Mouse (Mus musculus) myocyte (in vitro differentiated cells): ENCODE data around the gene Minos1. TPM values are rescaled to one million over a fixed set of nuclear protein-coding genes. Genes with fewer than 3 reads are reported as not detected.

Experiments used
- H3K27me3 ChIP-seq: one replicate; pipeline ENCODE4 v1.6.1; 2011; ENCODE audit not compliant: control insufficient read depth, insufficient read depth, insufficient read length
- H3K36me3 ChIP-seq: one replicate; pipeline ENCODE4 v1.6.1; 2011; ENCODE audit not compliant: control insufficient read depth, insufficient read depth
- H3K4me2 ChIP-seq: one replicate; pipeline ENCODE4 v1.6.1; 2011; ENCODE audit warnings: low read depth, control low read depth
- H3K4me3 ChIP-seq: one replicate; pipeline ENCODE4 v1.5.1; 2011; ENCODE audit warnings: mild to moderate bottlenecking, control low read depth, moderate library complexity
- H3K79me2 ChIP-seq: one replicate; pipeline ENCODE4 v1.6.1; 2011; ENCODE audit not compliant: control insufficient read depth, insufficient read depth
- H3ac ChIP-seq: one replicate; pipeline ENCODE4 v1.6.1; 2011; ENCODE audit not compliant: control insufficient read depth, insufficient read length
- CEBPB ChIP-seq: IDR thresholded peaks from 2 replicates; pipeline ENCODE4 v1.6.1; 2011; ENCODE audit warnings: mild to moderate bottlenecking, moderate library complexity; ENCODE audit not compliant: poor library complexity, insufficient read depth, severe bottlenecking
- E2F4 ChIP-seq: IDR thresholded peaks from one replicate; pipeline ENCODE4 v1.6.1; 2011; ENCODE audit warnings: mild to moderate bottlenecking, control low read depth, moderate library complexity; ENCODE audit not compliant: insufficient read depth
- MAX ChIP-seq: IDR thresholded peaks from one replicate; pipeline ENCODE4 v1.6.1; 2011; ENCODE audit warnings: low read depth, mild to moderate bottlenecking, control low read depth
- MYOD1 ChIP-seq, 3 experiments: IDR thresholded peaks; one replicate each; pipeline ENCODE4 v1.6.1; 2011; ENCODE audit warnings: control low read depth in 2 of 3, low read depth in 2 of 3, mild to moderate bottlenecking in 2 of 3, moderate library complexity in 1 of 3; ENCODE audit not compliant: insufficient read length in 2 of 3, control insufficient read depth in 1 of 3
- MYOG ChIP-seq, 3 experiments: IDR thresholded peaks; one replicate each; pipeline ENCODE4 v1.6.1; 2011; ENCODE audit warnings: control low read depth in 2 of 3, low read depth in 2 of 3, mild to moderate bottlenecking in 2 of 3; ENCODE audit not compliant: insufficient read length in 2 of 3, control insufficient read depth in 1 of 3, insufficient read depth in 1 of 3
- POLR2A ChIP-seq: IDR thresholded peaks from one replicate; pipeline ENCODE4 v1.6.1; 2011; ENCODE audit warnings: low read depth, mild to moderate bottlenecking, control low read depth, moderate library complexity; ENCODE audit not compliant: insufficient read length
- POLR2AphosphoS2 ChIP-seq: IDR thresholded peaks from one replicate; pipeline ENCODE4 v1.6.1; 2011; ENCODE audit warnings: low read depth, control low read depth; ENCODE audit not compliant: insufficient read length
- REST ChIP-seq: IDR thresholded peaks from one replicate; pipeline ENCODE4 v1.6.1; 2011; ENCODE audit warnings: mild to moderate bottlenecking, control low read depth, moderate library complexity; ENCODE audit not compliant: insufficient read depth, insufficient read length
- SRF ChIP-seq: IDR thresholded peaks from one replicate; pipeline ENCODE4 v1.6.1; 2011; ENCODE audit warnings: low read depth; ENCODE audit not compliant: control insufficient read depth, insufficient read length
- TCF12 ChIP-seq: IDR thresholded peaks from one replicate; pipeline ENCODE4 v1.6.1; 2011; ENCODE audit warnings: mild to moderate bottlenecking, control low read depth; ENCODE audit not compliant: poor library complexity, insufficient read depth, severe bottlenecking
- TCF3 ChIP-seq: IDR thresholded peaks from one replicate; pipeline ENCODE4 v1.6.1; 2011; ENCODE audit warnings: low read depth, control low read depth; ENCODE audit not compliant: insufficient read length
- USF1 ChIP-seq: IDR thresholded peaks from one replicate; pipeline ENCODE4 v1.6.1; 2011; ENCODE audit warnings: low read depth, mild to moderate bottlenecking, control low read depth, moderate library complexity
- polyA plus RNA-seq: library from polyadenylated mRNA; unstranded; fragments of >200 nt; fragmentation: generic; extraction: Trizol; gene quantifications from one replicate; pipeline ENCODE4 v1.2.1, GENCODE M21; 2012; ENCODE audit warnings: missing spikeins

The Minos1 gene
- polyA plus RNA-seq, 1 experiment = 247 TPM

DNA sequence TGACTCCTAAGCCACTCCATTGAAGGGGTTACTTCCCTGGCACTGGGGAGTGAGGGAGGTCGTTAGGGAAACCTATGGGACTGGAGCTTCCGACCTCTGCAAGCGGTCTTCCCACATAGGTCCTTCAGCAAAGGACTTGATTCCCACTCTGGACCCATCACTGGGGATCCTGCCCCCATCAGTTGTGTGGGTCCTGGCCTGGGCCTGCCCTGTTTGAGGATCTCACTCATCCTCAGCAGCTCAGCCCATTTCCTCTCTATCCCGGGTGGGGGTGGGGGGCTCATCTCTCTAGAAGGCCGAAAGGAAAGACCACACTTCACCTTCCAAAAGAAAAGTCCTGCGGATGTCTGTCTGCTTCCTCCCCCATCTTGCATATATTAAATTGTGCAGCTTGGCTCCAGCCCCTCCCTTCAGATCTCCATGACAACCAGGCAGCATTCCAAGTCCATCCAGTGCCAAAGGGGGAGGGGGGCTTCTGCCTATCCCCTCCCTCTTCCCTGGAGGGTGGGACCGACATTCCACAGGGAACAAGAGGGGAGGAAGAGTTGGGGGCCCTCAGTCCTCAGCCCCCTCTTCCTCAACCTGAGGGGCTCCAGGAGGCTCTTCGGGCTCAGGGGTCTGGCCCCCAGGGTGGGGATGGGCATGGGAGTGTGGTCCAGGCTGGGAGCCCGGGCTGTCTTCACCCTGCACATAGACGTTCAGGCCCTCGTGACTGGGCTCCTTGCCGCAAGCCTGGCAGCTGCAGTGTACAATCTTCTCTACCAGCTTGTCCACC lies 47.9 kb downstream of the Minos1 start:
- TF ChIP-seq REST (no peak), POLR2AphosphoS2 (no peak), TCF3 (no peak), MYOG (IDR thresholded peaks at IDR 0.05; ENCODE audit: control insufficient read depth in 1 of 3, insufficient read depth in 1 of 3, insufficient read length in 2 of 3, low read depth in 2 of 3) (no peak), MAX (no peak), CEBPB (no peak), USF1 (no peak), SRF (no peak), TCF12 (no peak), E2F4 (no peak), MYOD1 (IDR thresholded peaks at IDR 0.05; ENCODE audit: control insufficient read depth in 1 of 3, insufficient read length in 2 of 3, low read depth in 2 of 3) (no peak), POLR2A (no peak)
- no peaks in the 10 kb centered on the region for H3K79me2 ChIP-seq
- H3K36me3 ChIP-seq = no peaks in the 10 kb centered on the region
- no peak overlapping the region for H3K4me3 ChIP-seq
- no peaks in the 10 kb centered on the region for H3K27me3 ChIP-seq
- H3ac ChIP-seq = no peak overlapping the region
- H3K4me2 ChIP-seq = no peak overlapping the region

DNA sequence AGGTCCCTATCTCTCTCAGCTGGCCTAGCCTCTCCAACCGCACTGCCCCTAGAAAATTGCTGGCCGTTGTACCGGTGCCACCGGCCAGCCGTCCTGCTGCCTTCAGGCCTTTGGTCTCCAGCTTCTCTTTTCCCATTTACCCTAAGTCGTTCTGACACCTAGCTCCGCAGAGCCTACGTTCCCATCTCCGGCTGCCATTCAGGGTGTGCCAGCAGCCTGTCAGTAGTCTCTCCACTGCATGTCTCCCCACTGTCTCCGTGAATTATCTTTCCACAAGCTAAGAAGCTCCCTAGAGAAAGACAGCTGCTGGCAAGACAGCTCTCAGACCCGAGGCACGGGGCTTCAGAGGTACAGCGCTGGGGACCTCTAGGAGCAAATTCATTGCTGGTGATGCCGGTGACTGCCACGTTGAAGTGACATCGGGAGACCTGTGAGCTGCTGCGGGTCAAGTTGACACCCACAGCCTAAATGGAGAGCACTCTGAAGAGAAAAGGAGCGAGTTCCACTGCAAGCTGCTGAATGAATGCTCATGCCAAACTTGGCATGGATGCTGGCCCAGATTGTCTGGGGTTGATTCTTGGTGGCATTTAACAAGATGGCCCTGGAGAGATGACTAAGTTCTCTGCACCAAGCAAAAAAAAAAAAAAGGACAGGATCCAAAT lies 49.5 kb downstream of the Minos1 start:
- Histone ChIP-seq H3K79me2 (no peaks in the 10 kb centered on the region), H3K36me3 (no peaks in the 10 kb centered on the region), H3ac (no peak overlapping the region), H3K4me2 (no peak overlapping the region), H3K4me3 (no peak overlapping the region), H3K27me3 (no peaks in the 10 kb centered on the region)
- TF ChIP-seq E2F4 (no peak), POLR2AphosphoS2 (no peak), MYOD1 (IDR thresholded peaks at IDR 0.05; ENCODE audit: control insufficient read depth in 1 of 3, insufficient read length in 2 of 3, low read depth in 2 of 3) (no peak), POLR2A (no peak), REST (no peak), SRF (no peak), USF1 (no peak), CEBPB (no peak), TCF12 (no peak)

DNA sequence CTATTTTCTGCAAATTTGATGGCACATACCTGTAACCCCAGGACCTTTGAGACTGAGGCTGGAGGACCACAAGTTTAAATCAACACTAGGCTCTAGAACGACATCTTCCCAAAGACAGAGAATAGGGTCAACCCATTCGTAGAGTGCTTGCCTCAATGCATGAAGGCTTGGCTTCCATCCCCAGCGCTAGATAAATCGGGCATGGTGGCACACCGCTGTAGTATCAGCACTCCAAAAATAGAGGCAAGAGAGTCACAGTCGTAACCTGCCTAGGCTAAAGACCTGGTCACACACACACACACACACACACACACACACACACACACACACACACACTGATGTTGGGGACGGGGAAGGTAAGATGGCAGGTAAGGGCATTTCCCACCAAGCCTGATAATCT lies 50.7 kb downstream of the Minos1 start:
- TF ChIP-seq CEBPB (no peak), USF1 (no peak), TCF3 (no peak), POLR2AphosphoS2 (no peak), SRF (no peak), POLR2A (no peak), MYOG (IDR thresholded peaks at IDR 0.05; ENCODE audit: control insufficient read depth in 1 of 3, insufficient read depth in 1 of 3, insufficient read length in 2 of 3, low read depth in 2 of 3) (no peak), MAX (no peak), E2F4 (no peak), REST (no peak), TCF12 (no peak), MYOD1 (IDR thresholded peaks at IDR 0.05; ENCODE audit: control insufficient read depth in 1 of 3, insufficient read length in 2 of 3, low read depth in 2 of 3) (no peak)
- Histone ChIP-seq H3K36me3 (no peaks in the 10 kb centered on the region), H3ac (no peak overlapping the region), H3K79me2 (no peaks in the 10 kb centered on the region), H3K4me2 (no peak overlapping the region), H3K27me3 (peaks cover 10% of the 10 kb centered on the region), H3K4me3 (no peak overlapping the region)

DNA sequence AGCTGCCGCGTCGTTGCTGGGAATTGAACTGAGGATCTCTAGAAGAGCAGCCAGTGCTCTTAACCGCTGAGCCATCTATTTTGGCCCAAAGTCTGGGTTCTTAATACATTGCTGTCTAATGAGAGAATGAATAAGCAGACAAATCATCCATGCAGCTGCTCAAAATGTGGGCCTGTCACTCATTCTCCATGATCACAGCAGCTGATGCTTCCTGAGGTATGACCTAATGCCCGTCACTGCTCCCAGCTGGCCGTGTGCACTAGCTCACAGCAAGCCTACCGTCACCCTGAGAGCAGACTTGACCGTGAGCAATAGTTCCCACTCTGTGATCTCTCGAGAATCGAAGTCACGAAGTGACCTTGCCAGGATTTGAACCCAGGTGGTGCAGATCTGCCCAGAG lies 51.5 kb downstream of the Minos1 start:
- Histone ChIP-seq H3K79me2 (no peaks in the 10 kb centered on the region), H3K27me3 (peaks cover 18% of the 10 kb centered on the region), H3K4me3 (no peak overlapping the region), H3K36me3 (no peaks in the 10 kb centered on the region), H3K4me2 (no peak overlapping the region), H3ac (no peak overlapping the region)
- TF ChIP-seq SRF (no peak), REST (no peak), TCF12 (peak; percentile 70), POLR2A (no peak), MYOG (IDR thresholded peaks at IDR 0.05; ENCODE audit: control insufficient read depth in 1 of 3, insufficient read depth in 1 of 3, insufficient read length in 2 of 3, low read depth in 2 of 3) (peak; percentile 74 to 90 (median 75)), TCF3 (peak; percentile 81), MYOD1 (IDR thresholded peaks at IDR 0.05; ENCODE audit: control insufficient read depth in 1 of 3, insufficient read length in 2 of 3, low read depth in 2 of 3) (peak; percentile 91 to 99 (median 98))
